Mouse (Mus musculus) lung, postnatal 0 days (tissue): ENCODE results near the gene 1700017B05Rik.

ENCODE experiments used
- CTCF ChIP-seq: IDR thresholded peaks from 2 replicates; pipeline ENCODE4 v1.5.1; 2016; ENCODE audit warnings: antibody characterized with exemption, mild to moderate bottlenecking
- EP300 ChIP-seq: IDR thresholded peaks from 2 replicates; pipeline ENCODE4 v1.6.1; 2016; ENCODE audit warnings: antibody characterized with exemption, mild to moderate bottlenecking, control low read depth

DNA sequence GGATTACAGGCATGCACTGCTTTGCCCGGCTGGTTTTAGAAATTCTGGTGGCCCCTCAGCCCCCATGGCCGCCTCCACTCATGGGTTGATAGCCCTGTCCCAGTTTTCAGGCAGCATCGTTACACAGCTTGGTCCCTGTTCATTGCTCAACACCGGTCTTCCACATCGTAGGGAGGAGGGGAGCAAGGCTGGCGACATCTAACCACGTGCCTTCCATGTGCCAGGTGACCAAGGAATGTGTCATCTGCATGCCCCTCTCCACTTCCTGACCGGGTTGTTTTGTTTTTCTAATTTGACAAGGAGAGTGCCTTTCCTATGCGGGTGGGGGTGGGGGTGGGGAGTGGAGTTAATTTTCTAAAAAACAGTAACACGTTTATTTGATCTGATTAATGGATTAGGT lies 5.7 kb upstream of the 1700017B05Rik start:
- TF ChIP-seq EP300: no peak
- no peak for TF ChIP-seq CTCF
